Mouse (Mus musculus) brain, embryonic 14.5 days (tissue): ENCODE data around the gene Eif5a2.

Source experiments
- CTCF ChIP-seq: fragments of 200-500 bp; IDR thresholded peaks from 2 replicates; pipeline ENCODE4 v1.5.1; 2012; ENCODE audit warnings: inconsistent platforms, mild to moderate bottlenecking, moderate library complexity, borderline replicate concordance; ENCODE audit not compliant: insufficient read depth, insufficient read length; ENCODE audit errors: extremely low read depth
- POLR2A ChIP-seq: fragments of 200-500 bp; IDR thresholded peaks from 2 replicates; pipeline ENCODE4 v1.6.1; 2012; ENCODE audit warnings: mild to moderate bottlenecking, inconsistent platforms, borderline replicate concordance; ENCODE audit not compliant: poor library complexity, insufficient read depth, insufficient read length, severe bottlenecking; ENCODE audit errors: extremely low read depth

DNA sequence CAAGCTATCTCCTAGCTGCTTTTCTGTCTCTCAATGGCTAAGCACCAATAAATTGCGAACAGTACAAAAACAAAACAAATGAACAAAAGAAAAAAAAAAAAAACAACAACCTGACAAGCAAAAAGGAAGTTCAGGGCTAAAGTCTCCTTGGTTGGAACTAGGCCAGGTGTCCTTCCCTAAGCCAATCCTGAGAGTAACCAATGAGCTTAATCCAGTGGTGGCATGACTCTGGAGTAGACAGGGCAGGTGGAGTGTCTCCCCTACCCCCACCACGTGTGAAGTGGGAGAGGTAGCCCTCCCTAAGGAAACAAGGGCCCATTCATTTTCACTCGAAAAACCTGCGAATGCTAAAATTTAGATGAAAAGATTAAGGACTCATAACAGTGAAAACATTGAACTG lies 30.4 kb downstream of the Eif5a2 start:
- TF ChIP-seq CTCF, result no peak
- TF ChIP-seq POLR2A, result no peak
